Mouse (Mus musculus) intestine, embryonic 15.5 days (tissue): ENCODE data around the gene Mecom. TPM values are rescaled to one million over a fixed set of nuclear protein-coding genes. Genes with fewer than 3 reads are reported as not detected.

Experiments used
- ATAC-seq: fragments of 200-750 bp; cut with Nextera tagmentation; 2 replicates; pipeline ENCODE4 v1.8.0; 2017; ENCODE audit warnings: moderate TSS enrichment, moderate library complexity
- H3K27ac ChIP-seq: fragments of 300-500 bp; sonication (generic); 2 replicates; pipeline ENCODE4 v1.5.1; 2015; ENCODE audit warnings: mild to moderate bottlenecking, inconsistent platforms
- H3K27me3 ChIP-seq: fragments of 300-500 bp; sonication (generic); replicated peaks from 2 replicates; pipeline ENCODE4 v1.6.1; 2015; ENCODE audit warnings: inconsistent platforms
- H3K36me3 ChIP-seq: fragments of 300-500 bp; sonication (generic); 2 replicates; pipeline ENCODE4 v1.6.1; 2015; ENCODE audit warnings: inconsistent platforms
- H3K4me1 ChIP-seq: fragments of 300-500 bp; sonication (generic); replicated peaks from 2 replicates; pipeline ENCODE4 v1.6.1; 2015; ENCODE audit warnings: inconsistent platforms
- H3K4me2 ChIP-seq: fragments of 300-500 bp; sonication (generic); replicated peaks from 2 replicates; pipeline ENCODE4 v1.6.1; 2015; ENCODE audit warnings: mild to moderate bottlenecking, inconsistent platforms
- H3K4me3 ChIP-seq: fragments of 300-500 bp; sonication (generic); replicated peaks from 2 replicates; pipeline ENCODE4 v1.5.1; 2015; ENCODE audit warnings: inconsistent platforms
- H3K9ac ChIP-seq: fragments of 300-500 bp; sonication (generic); 2 replicates; pipeline ENCODE4 v1.6.1; 2015; ENCODE audit warnings: inconsistent platforms
- H3K9me3 ChIP-seq: fragments of 300-500 bp; sonication (generic); 2 replicates; pipeline ENCODE4 v1.6.1; 2016; ENCODE audit warnings: inconsistent platforms
- WGBS: fragments of 180-500 bp; shearing (Covaris S2); methylation state at CpG from one replicate; pipeline ENCODE4 v1.1.7; 2015; 5-methylcytosine and 5-hydroxymethylcytosine counted together
- polyA plus RNA-seq: library from polyadenylated mRNA; unstranded; fragments of >200 nt; fragmentation: Nextera tagmentation; extraction: Ambion mirVana; gene quantifications from 2 replicates; pipeline ENCODE4 v1.2.1, GENCODE M21; 2015

Mecom gene
- polyA plus RNA-seq, 1 experiment from 2014 or later, result 11.6 TPM

DNA sequence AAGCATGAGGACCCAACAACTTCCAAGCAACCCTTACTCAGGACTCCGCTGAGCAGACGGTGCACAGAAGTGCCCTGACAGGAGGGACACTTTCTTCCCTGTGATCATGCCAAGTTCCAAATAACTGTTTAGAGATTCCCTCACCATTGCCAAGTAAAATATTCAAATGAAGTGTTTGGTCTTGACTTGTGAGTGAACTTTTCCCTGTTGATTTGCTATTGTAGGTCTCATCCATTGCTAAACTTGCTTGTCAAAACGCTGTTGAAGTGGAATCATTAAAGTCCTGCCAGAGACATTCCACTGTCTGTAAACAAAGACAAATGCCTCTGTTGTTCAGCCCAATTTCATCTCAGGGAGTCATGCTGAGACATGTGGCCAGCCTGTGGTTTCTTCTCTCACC is 594.5 kb downstream of the Mecom start:
- H3K27ac ChIP-seq, result no peak overlapping the region
- no peak overlapping the region for H3K4me3 ChIP-seq
- no peaks in the 10 kb centered on the region for H3K9me3 ChIP-seq
- no peaks in the 10 kb centered on the region for H3K36me3 ChIP-seq
- H3K4me1 ChIP-seq, result no peaks in the 10 kb centered on the region
- WGBS, result 66% methylated on average over 3 of the region's 3 CpGs
- no peak overlapping the region for H3K4me2 ChIP-seq
- ATAC-seq, result no peak
- H3K9ac ChIP-seq, result no peak overlapping the region
- H3K27me3 ChIP-seq, result no peaks in the 10 kb centered on the region

DNA sequence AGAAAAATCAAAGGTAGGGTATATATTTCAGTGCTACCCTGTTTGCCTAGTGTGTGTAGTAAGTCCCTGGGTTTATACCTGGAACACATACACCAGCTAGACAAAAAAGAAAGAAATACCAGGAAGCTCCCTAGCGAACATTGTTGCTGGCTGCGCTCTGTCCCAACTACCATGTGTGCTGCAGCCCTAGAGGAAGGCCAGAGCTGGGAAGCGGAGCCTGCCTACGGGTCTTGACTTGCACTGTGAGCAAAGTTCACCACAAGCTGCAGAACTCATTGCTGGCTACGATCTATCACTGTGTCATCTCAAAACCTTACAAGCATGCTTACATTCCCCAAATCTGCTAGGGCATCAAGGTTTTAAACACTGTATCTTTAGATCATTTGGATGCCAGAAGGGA is 597.0 kb downstream of the Mecom start:
- ATAC-seq, result no peak
- Histone ChIP-seq H3K4me2 (no peak overlapping the region), H3K4me3 (no peak overlapping the region), H3K36me3 (no peaks in the 10 kb centered on the region), H3K4me1 (no peaks in the 10 kb centered on the region), H3K9me3 (no peaks in the 10 kb centered on the region), H3K27ac (no peak overlapping the region), H3K9ac (no peak overlapping the region), H3K27me3 (no peaks in the 10 kb centered on the region)
- WGBS, result 69% methylated on average over 5 of the region's 5 CpGs

DNA sequence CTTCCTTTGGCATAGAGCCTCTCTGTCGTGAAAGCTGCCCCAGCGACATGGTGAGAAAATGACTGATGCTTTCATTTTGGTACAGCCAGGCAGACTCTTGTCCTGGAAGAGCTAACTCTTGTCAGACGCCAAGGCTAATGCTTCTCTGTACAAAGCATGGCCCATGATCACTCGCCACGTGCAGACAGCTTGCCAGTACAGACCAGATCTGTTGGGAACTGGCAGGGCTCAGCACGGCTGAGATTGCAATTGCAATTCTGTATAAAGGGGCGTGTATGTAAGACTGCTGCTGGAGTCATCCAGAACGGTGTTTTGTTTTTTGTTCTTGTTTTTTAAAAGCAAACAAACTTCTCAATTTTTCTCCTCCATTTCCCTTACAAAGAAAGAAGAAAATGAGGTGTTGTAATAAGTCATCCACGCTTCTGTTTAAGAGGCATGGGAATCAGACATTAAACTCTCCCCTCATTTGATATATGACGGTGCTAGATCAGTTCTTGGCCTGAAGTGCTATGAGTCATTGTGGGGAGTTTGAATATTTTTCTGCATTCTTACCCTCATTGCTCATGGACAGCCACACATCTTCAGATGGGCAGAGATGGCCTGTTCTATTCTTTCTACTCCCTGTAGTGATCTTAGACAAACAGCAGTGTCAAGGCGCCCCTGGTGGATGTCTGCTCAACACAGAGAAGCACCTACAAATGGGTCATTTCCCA is 644.1 kb downstream of the Mecom start:
- 64% methylated on average over 11 of the region's 11 CpGs for WGBS
- Histone ChIP-seq H3K27me3 (no peaks in the 10 kb centered on the region), H3K36me3 (no peaks in the 10 kb centered on the region), H3K27ac (no peak overlapping the region), H3K9ac (no peak overlapping the region), H3K9me3 (no peaks in the 10 kb centered on the region), H3K4me3 (no peak overlapping the region), H3K4me1 (no peaks in the 10 kb centered on the region), H3K4me2 (no peak overlapping the region)
- no peak for ATAC-seq

Other genes starting within 250 kb of the Mecom start
- 0.16 and 0.35 TPM in 2 replicates for gene Actrt3, start 51.9 kb upstream of the Mecom start, polyA plus RNA-seq
- 24.0 and 24.3 TPM in 2 replicates for gene Mynn, start 54.1 kb upstream of the Mecom start, polyA plus RNA-seq
- gene Lrriq4, start 96.5 kb upstream of the Mecom start, polyA plus RNA-seq, result not detected in 2 replicates
- gene Lrrc34, start 99.9 kb upstream of the Mecom start, polyA plus RNA-seq, result 0.40 and 0.48 TPM in 2 replicates
- 1.3 and 1.9 TPM in 2 replicates for gene Lrrc31, start 151.8 kb upstream of the Mecom start, polyA plus RNA-seq
- gene Samd7, start 198.3 kb upstream of the Mecom start, polyA plus RNA-seq, result not detected in 2 replicates
- gene Sec62, start 244.9 kb upstream of the Mecom start, polyA plus RNA-seq, result 68.3 and 83.5 TPM in 2 replicates